Mouse (Mus musculus) testis, postnatal 10 days (tissue): ENCODE results near the gene Vmn1r205.
"Not testable (repeated sequence)": the region's sequence is repeated elsewhere in the genome, so short reads cannot be mapped to it uniquely, and the experiment has no call there.

Source experiments
- DNase-seq: peaks from one replicate; pipeline ENCODE4 v3.0.0; 2021; ENCODE audit warnings: low spot score

The Vmn1r205 gene

DNA sequence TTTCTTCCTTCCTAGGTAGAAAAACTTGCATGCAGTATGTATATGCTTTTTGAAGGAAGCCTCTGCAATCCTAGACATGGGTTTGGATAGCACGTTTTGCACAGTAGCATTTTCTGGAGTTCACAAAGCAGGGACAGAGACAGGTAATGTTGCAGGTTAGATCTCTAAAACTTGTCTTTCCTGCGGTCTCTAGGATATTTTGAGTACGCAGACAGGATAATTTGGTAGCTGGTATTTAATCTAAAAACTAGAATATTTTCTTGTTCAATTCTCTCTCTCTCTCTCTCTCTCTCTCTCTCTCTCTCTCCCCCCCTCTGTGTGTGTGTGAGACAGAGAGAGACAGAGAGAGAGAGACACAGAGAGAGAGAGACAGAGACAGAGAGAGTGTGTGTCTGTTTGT is at the start of gene Vmn1r205:
Gene Vmn1r205 (minus strand): TSS at position 101 of the 400 bp plus-strand sequence.
- DNase-seq = no peak

DNA sequence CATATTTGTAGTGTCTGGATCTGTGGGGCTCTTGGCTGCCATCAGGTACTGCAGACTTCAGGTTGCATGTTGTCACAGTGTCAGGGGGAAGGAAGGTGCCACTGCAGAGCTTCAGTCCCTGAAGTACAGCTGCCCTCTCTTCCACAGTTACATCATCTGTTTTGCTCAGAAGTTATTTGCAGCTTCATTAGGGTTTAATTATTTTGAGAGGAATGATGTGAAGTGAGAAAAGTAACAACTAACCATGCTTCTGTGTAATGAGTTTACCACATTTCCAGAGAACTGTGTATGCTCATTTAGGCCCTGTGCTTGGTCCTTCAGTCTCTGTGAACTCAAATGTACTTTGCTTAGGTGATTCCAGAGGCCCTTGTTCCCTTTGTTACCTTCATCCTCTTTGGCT is 31.4 kb upstream of the Vmn1r205 start, which contains the start of gene Vmn1r206:
Gene Vmn1r206 (minus strand): TSS at position 101 of the 400 bp plus-strand sequence.
- not testable (repeated sequence) for DNase-seq

DNA sequence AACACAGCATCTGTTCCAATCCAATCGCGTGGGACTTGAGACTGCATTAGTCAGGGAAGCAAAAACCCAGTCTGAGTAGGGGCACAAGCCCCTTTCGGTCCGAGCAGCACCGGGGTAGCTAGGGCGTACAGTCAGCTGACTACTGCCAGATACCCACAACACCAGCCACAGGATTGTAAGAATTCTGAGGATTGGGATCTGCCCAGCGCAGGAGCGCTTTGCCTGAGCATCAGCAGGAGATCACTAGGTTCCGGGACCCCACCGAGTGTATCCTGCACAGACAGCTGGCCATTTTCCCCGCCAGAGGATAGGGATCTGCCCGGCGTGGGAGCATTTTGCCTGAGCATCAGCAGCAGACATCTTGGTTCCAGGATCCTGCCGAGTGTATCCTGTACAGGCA is 9.5 kb downstream of the Vmn1r205 start:
- not testable (repeated sequence) for DNase-seq

DNA sequence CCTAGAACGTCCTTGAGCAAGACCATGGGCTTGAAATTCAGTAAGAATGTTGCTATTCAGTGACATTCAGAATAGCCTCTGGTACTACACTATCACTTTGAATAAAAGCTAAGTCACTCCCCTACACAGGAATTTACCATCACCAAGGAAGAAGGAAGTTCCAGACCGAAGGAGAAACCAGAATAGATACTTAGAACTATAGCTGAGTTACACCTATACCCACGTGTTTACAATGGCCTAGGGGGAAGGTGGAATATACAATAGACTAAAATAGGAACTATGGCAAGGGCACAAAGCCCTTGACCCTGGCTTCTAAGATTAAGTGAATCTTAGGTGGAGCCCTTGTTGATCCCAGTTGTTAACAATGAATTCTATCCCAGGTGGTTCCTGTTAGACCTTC is 17.9 kb downstream of the Vmn1r205 start:
- DNase-seq = not testable (repeated sequence)

DNA sequence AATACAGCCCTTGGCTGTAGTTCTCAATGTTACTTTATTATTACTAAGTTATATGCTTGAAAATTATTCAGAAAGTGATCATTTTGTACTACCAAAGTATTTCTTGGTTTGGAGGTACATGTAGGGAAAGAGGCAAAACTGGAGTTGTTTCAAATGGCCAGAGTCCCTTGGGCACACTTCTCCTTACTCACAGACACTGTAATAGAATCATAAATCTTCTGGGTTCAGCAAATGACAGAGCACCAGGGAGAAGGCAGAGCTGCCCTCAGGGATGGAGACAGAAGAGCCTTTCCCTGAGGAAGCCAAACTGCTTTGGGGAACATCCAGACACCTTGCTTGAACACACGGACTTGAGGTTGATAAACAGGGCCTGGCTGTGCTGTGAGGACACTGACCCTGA is 39.9 kb downstream of the Vmn1r205 start, which contains the start of gene Vmn1r204:
Gene Vmn1r204 (plus strand): TSS at position 301 of the 400 bp plus-strand sequence.
- not testable (repeated sequence) for DNase-seq
